Mouse (Mus musculus) forebrain, embryonic 12.5 days (tissue): Measurements from ENCODE around the gene Olfr766-ps1. TPM values are rescaled to one million over a fixed set of nuclear protein-coding genes. Genes with fewer than 3 reads are reported as not detected.
"Not testable (repeated sequence)": the region's sequence is repeated elsewhere in the genome, so short reads cannot be mapped to it uniquely, and the experiment has no call there.

Experiments
- ATAC-seq: fragments of 200-750 bp; cut with Nextera tagmentation; 2 replicates; pipeline ENCODE4 v1.8.0; 2017; ENCODE audit warnings: moderate TSS enrichment; ENCODE audit not compliant: low FRiP score
- H3K27ac ChIP-seq: fragments of 300-500 bp; sonication (generic); 2 replicates; pipeline ENCODE4 v1.5.1; 2016; ENCODE audit warnings: mild to moderate bottlenecking
- H3K27me3 ChIP-seq: fragments of 300-500 bp; sonication (generic); 2 replicates; pipeline ENCODE4 v1.6.1; 2016; ENCODE audit warnings: mild to moderate bottlenecking
- H3K36me3 ChIP-seq: fragments of 300-500 bp; sonication (generic); replicated peaks from 2 replicates; pipeline ENCODE4 v1.6.1; 2016; ENCODE audit warnings: mild to moderate bottlenecking
- H3K4me1 ChIP-seq: fragments of 300-500 bp; sonication (generic); 2 replicates; pipeline ENCODE4 v1.6.1; 2016
- H3K4me2 ChIP-seq: fragments of 300-500 bp; sonication (generic); 2 replicates; pipeline ENCODE4 v1.6.1; 2016; ENCODE audit warnings: mild to moderate bottlenecking, moderate library complexity
- H3K4me3 ChIP-seq: fragments of 300-500 bp; sonication (generic); replicated peaks from 2 replicates; pipeline ENCODE4 v1.5.1; 2016; ENCODE audit warnings: mild to moderate bottlenecking
- H3K9ac ChIP-seq: fragments of 300-500 bp; sonication (generic); 2 replicates; pipeline ENCODE4 v1.6.1; 2016; ENCODE audit warnings: mild to moderate bottlenecking
- H3K9me3 ChIP-seq: fragments of 300-500 bp; sonication (generic); 2 replicates; pipeline ENCODE4 v1.6.1; 2016
- WGBS: fragments of 180-500 bp; shearing (Covaris S2); methylation state at CpG from one replicate; pipeline ENCODE4 v1.1.7; 2016; 5-methylcytosine and 5-hydroxymethylcytosine counted together
- polyA plus RNA-seq: library from polyadenylated mRNA; unstranded; fragments of >200 nt; fragmentation: Nextera tagmentation; extraction: Ambion mirVana; gene quantifications from 2 replicates; pipeline ENCODE4 v1.2.1, GENCODE M21; 2016

Olfr766-ps1 gene
- not detected in 2 replicates for polyA plus RNA-seq

- Histone ChIP-seq H3K4me1 (no peaks in the 10 kb centered on the region), H3K9ac (no peak within 1 kb of the TSS), H3K9me3 (no peaks in the 10 kb centered on the region), H3K4me3 (no peak within 1 kb of the TSS), H3K27ac (no peak within 1 kb of the TSS), H3K36me3 (no peaks in the 10 kb centered on the region), H3K27me3 (no peaks in the 10 kb centered on the region), H3K4me2 (no peak within 1 kb of the TSS)
- 77% methylated on average over 2 of the region's 2 CpGs for WGBS
- no peak for ATAC-seq
Measured at GRCm38 (mm10) chr10:129068877-129069276, at the start of gene Olfr766-ps1. Olfr766-ps1 (minus strand) TSS chr10:129068977.

- ATAC-seq, result no peak
- no peaks in the 10 kb centered on the region for H3K27me3 ChIP-seq
- H3K27ac ChIP-seq, result no peak within 1 kb of the TSS
- no peaks in the 10 kb centered on the region for H3K9me3 ChIP-seq
- H3K4me3 ChIP-seq, result no peak within 1 kb of the TSS
- WGBS, result 89% methylated on average over 2 of the region's 2 CpGs
- no peak within 1 kb of the TSS for H3K4me2 ChIP-seq
- H3K36me3 ChIP-seq, result no peaks in the 10 kb centered on the region
- no peaks in the 10 kb centered on the region for H3K4me1 ChIP-seq
- H3K9ac ChIP-seq, result no peak within 1 kb of the TSS
Measured at GRCm38 (mm10) chr10:129117761-129118160, 49.0 kb upstream of the Olfr766-ps1 start, which contains the start of gene Olfr769. Olfr769 (minus strand) TSS chr10:129117861.

- Histone ChIP-seq H3K4me1 (no peaks in the 10 kb centered on the region), H3K9ac (no peak overlapping the region), H3K4me3 (no peak overlapping the region), H3K4me2 (no peak overlapping the region), H3K36me3 (no peaks in the 10 kb centered on the region), H3K27me3 (no peaks in the 10 kb centered on the region), H3K27ac (no peak overlapping the region), H3K9me3 (no peaks in the 10 kb centered on the region)
- ATAC-seq, result no peak
- WGBS, result 92% methylated on average over 3 of the region's 3 CpGs
Measured at GRCm38 (mm10) chr10:129115146-129115545, 46.4 kb upstream of the Olfr766-ps1 start.

GRCm38 (mm10) chr10:129101231-129101630 lies 32.5 kb upstream of the Olfr766-ps1 start:
- WGBS, result 42% methylated on average over 3 of the region's 3 CpGs
- H3K27me3 ChIP-seq, result no peaks in the 10 kb centered on the region
- H3K36me3 ChIP-seq, result no peaks in the 10 kb centered on the region
- no peaks in the 10 kb centered on the region for H3K4me1 ChIP-seq
- H3K4me2 ChIP-seq, result no peak overlapping the region
- no peak overlapping the region for H3K27ac ChIP-seq
- H3K9me3 ChIP-seq, result no peaks in the 10 kb centered on the region
- ATAC-seq, result no peak
- H3K4me3 ChIP-seq, result no peak overlapping the region
- no peak overlapping the region for H3K9ac ChIP-seq

GRCm38 (mm10) chr10:129099275-129099674 lies 30.5 kb upstream of the Olfr766-ps1 start, which contains the start of gene Olfr768:
Olfr768 (minus strand) TSS chr10:129099375.
- Histone ChIP-seq H3K27ac (no peak within 1 kb of the TSS), H3K9me3 (no peaks in the 10 kb centered on the region), H3K4me1 (no peaks in the 10 kb centered on the region), H3K27me3 (no peaks in the 10 kb centered on the region), H3K36me3 (no peaks in the 10 kb centered on the region), H3K4me3 (no peak within 1 kb of the TSS), H3K9ac (no peak within 1 kb of the TSS), H3K4me2 (no peak within 1 kb of the TSS)
- ATAC-seq, result no peak
- 84% methylated on average over 1 of the region's 1 CpGs for WGBS

GRCm38 (mm10) chr10:129082810-129083209 lies 14.0 kb upstream of the Olfr766-ps1 start, which contains the start of gene Olfr767:
Olfr767 (minus strand) TSS chr10:129082910.
- H3K9ac ChIP-seq, H3K36me3 ChIP-seq, H3K27ac ChIP-seq, ATAC-seq, H3K4me3 ChIP-seq, H3K4me1 ChIP-seq, H3K4me2 ChIP-seq, H3K9me3 ChIP-seq, H3K27me3 ChIP-seq: not testable (repeated sequence)

- not testable (repeated sequence) for H3K9me3 ChIP-seq, ATAC-seq, H3K9ac ChIP-seq, H3K4me1 ChIP-seq, H3K36me3 ChIP-seq, H3K4me3 ChIP-seq, H3K4me2 ChIP-seq, H3K27me3 ChIP-seq, H3K27ac ChIP-seq
Measured at GRCm38 (mm10) chr10:129049898-129050297, 18.9 kb downstream of the Olfr766-ps1 start, which contains the start of gene Olfr765. Olfr765 (minus strand) TSS chr10:129049998.

- Histone ChIP-seq H3K4me3 (no peak within 1 kb of the TSS), H3K27ac (no peak within 1 kb of the TSS), H3K27me3 (no peaks in the 10 kb centered on the region), H3K36me3 (no peaks in the 10 kb centered on the region), H3K4me2 (no peak within 1 kb of the TSS), H3K9me3 (no peaks in the 10 kb centered on the region), H3K9ac (no peak within 1 kb of the TSS), H3K4me1 (no peaks in the 10 kb centered on the region)
- ATAC-seq, result no peak
- 79% methylated on average over 3 of the region's 3 CpGs for WGBS
Measured at GRCm38 (mm10) chr10:129039796-129040195, 29.0 kb downstream of the Olfr766-ps1 start, which contains the start of gene Olfr764-ps1. Olfr764-ps1 (minus strand) TSS chr10:129039896.

- 88% methylated on average over 2 of the region's 2 CpGs for WGBS
- Histone ChIP-seq H3K9ac (no peak overlapping the region), H3K36me3 (no peaks in the 10 kb centered on the region), H3K27me3 (no peaks in the 10 kb centered on the region), H3K4me3 (no peak overlapping the region), H3K27ac (no peak overlapping the region), H3K9me3 (no peaks in the 10 kb centered on the region), H3K4me2 (no peak overlapping the region), H3K4me1 (no peaks in the 10 kb centered on the region)
- no peak for ATAC-seq
Measured at GRCm38 (mm10) chr10:129028343-129028742, 40.4 kb downstream of the Olfr766-ps1 start.

- 61% methylated on average over 3 of the region's 3 CpGs for WGBS
- Histone ChIP-seq H3K9ac (no peak overlapping the region), H3K4me1 (no peaks in the 10 kb centered on the region), H3K9me3 (no peaks in the 10 kb centered on the region), H3K27ac (no peak overlapping the region), H3K36me3 (no peaks in the 10 kb centered on the region), H3K4me2 (no peak overlapping the region), H3K4me3 (no peak overlapping the region), H3K27me3 (no peaks in the 10 kb centered on the region)
- ATAC-seq, result peak; percentile 74
Measured at GRCm38 (mm10) chr10:129026018-129026662, 42.6 kb downstream of the Olfr766-ps1 start.

GRCm38 (mm10) chr10:129023319-129023718 lies 45.5 kb downstream of the Olfr766-ps1 start:
- Histone ChIP-seq H3K4me3 (no peak overlapping the region), H3K9me3 (no peaks in the 10 kb centered on the region)
- ATAC-seq, result peak; percentile 23; the same call in 1 of the 2 replicates

GRCm38 (mm10) chr10:129014477-129014876 lies 54.3 kb downstream of the Olfr766-ps1 start:
- no peak overlapping the region for H3K4me3 ChIP-seq
- H3K4me1 ChIP-seq, result no peaks in the 10 kb centered on the region
- ATAC-seq, result no peak
- H3K9me3 ChIP-seq, result no peaks in the 10 kb centered on the region
- no peak overlapping the region for H3K27ac ChIP-seq
- H3K9ac ChIP-seq, result no peak overlapping the region
- H3K4me2 ChIP-seq, result no peak overlapping the region
- H3K36me3 ChIP-seq, result no peaks in the 10 kb centered on the region
- no peaks in the 10 kb centered on the region for H3K27me3 ChIP-seq

More at GRCm38 (mm10) chr10:129023319-129023718, 45.5 kb downstream of the Olfr766-ps1 start:
- Histone ChIP-seq H3K27me3 (no peaks in the 10 kb centered on the region), H3K4me2 (no peak overlapping the region), H3K36me3 (no peaks in the 10 kb centered on the region), H3K9ac (no peak overlapping the region), H3K4me1 (no peaks in the 10 kb centered on the region), H3K27ac (no peak overlapping the region)
